Mouse (Mus musculus): ENCODE data around the gene Bahcc1. TPM values are rescaled to one million over a fixed set of nuclear protein-coding genes. Genes with fewer than 3 reads are reported as not detected.

Gene Bahcc1
- polyA plus RNA-seq, 1 experiment from 2014 or later: 4.4 TPM

DNA sequence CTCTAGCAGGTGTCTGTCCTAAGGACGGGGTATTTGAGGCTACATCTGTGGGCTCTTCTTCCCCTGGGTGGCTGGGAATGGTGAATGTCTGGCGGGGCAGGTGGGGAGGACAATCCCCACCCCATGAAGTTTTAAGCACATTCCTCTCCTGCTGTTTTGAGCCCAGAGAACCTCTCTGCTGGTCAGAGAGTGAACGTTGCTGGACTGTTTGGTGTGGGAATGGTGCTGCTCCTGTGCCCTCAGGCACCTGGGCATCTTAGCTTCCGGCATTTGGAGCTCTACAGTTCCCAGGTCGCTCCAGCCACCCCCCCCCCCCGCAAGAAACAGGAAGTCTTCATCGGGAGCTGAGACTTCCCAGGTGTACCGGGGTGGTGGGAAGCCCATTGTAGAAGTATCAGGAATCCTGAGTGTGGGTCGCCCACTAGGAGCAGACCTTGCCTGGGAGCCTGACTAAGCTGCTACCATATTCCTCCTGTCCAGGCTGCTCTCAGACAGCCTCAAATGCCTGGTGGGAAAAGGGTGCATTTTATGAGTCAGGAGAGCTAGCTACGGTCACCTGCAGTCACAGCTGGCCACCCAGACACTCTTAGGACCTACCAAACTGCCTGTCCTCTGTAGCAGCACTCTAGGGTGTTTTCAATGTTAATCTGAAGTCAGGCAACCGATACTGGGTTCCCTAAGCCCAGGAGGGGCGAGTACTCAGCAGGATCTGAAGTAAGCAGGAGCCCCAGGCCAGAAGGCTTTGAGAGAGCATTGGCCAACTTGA is 73.8 kb downstream of the Bahcc1 start:
- H3K9ac ChIP-seq: peak overlapping the region; percentile 83
- 0 out of 2 replicates have a peak overlapping the region, but pooled peaks have one; percentile 8 for H3K27ac ChIP-seq (replicated peaks)
- 0 out of 2 replicates have a peak overlapping the region, but pooled peaks have one; percentile 58 for H3K4me3 ChIP-seq
- H3K9me3 ChIP-seq: no peaks in the 10 kb centered on the region
- no peaks in the 10 kb centered on the region for H3K27me3 ChIP-seq (replicated peaks)
- H3K4me1 ChIP-seq: peaks cover 72% of the 10 kb centered on the region
- WGBS: 61% methylated on average over 12 of the region's 12 CpGs
- no peaks in the 10 kb centered on the region for H3K36me3 ChIP-seq
- peak overlapping the region; percentile 76 for H3K4me2 ChIP-seq
- no peak for ATAC-seq (ENCODE audit: extremely low read depth, insufficient number of reproducible peaks, low FRiP score, low TSS enrichment)

DNA sequence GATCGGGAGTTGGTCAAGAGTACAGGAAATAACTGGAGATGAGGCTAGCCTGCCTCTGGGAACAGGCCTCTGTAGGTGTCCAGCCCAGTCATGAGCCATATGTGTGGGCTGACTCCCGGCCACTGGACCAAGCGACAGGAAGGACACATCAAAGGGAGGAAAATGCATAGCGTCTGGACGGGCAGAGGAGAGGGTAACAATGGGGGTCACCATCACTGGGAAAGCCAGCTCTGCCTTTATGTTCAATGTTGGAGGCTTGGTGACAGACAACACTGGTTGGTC is 74.3 kb downstream of the Bahcc1 start:
- no peaks in the 10 kb centered on the region for H3K36me3 ChIP-seq

DNA sequence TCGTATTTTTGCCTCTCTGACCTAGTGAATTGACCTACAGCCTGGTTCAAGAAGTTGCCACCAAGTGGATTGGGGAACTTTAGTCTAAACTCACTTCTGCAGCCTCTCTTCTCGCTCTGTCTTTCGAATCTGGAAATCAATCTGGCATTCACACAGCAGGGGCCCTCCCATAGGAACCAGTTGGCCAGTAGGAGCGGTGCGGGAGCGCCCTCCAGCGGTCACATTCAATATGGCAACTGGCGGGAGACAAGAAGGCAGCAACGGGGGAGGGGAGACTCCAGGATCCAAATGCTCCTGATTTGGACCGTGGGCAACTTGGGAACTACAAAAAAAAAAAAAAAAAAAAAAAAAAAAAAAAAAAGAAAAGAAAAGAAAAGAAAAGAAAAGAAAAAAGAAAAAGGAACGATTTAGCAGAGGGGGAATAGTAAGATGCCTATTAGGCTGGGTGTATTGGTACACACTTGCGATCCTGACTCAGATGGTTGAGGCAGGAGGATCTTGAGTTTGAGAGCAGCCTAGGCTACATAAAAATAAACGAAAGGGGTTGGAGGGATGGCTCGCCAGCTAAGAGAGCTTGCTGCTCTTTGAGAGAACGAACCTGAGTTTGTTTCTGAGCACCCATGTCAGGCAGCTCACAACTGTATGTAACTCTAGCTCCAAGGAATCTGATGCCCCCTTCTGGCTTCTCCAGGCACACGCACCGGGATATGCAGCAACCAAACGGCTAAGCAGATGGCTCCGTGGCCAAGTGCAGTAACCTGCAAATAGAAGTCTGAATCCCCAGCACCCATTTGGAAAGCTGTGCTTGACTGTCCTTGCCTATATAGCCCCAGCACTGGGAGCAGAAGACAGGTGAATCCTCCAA is 75.1 kb downstream of the Bahcc1 start:
- no peak overlapping the region for H3K27ac ChIP-seq (replicated peaks)
- peaks cover 68% of the 10 kb centered on the region for H3K4me1 ChIP-seq
- 8% methylated on average over 19 of the region's 19 CpGs for WGBS
- no peaks in the 10 kb centered on the region for H3K36me3 ChIP-seq
- H3K27me3 ChIP-seq (replicated peaks): no peaks in the 10 kb centered on the region
- peak overlapping the region; percentile 21; the same call in 1 of the 2 replicates for H3K4me2 ChIP-seq
- no peak overlapping the region for H3K4me3 ChIP-seq
- H3K9me3 ChIP-seq: no peaks in the 10 kb centered on the region
- no peak for ATAC-seq (ENCODE audit: extremely low read depth, insufficient number of reproducible peaks, low FRiP score, low TSS enrichment)
- peak overlapping the region; percentile 37; the same call in 1 of the 2 replicates for H3K9ac ChIP-seq

More for the DNA sequence above, 74.3 kb downstream of the Bahcc1 start:
- Histone ChIP-seq H3K9ac (no peak overlapping the region; the same call in 1 of the 2 replicates), H3K4me1 (peaks cover 71% of the 10 kb centered on the region), H3K27ac (replicated peaks) (no peak overlapping the region), H3K27me3 (replicated peaks) (no peaks in the 10 kb centered on the region), H3K4me2 (0 out of 2 replicates have a peak overlapping the region, but pooled peaks have one; percentile 21), H3K9me3 (no peaks in the 10 kb centered on the region), H3K4me3 (no peak overlapping the region)
- ATAC-seq (ENCODE audit: extremely low read depth, insufficient number of reproducible peaks, low FRiP score, low TSS enrichment): no peak
- 31% methylated on average over 5 of the region's 5 CpGs for WGBS

DNA sequence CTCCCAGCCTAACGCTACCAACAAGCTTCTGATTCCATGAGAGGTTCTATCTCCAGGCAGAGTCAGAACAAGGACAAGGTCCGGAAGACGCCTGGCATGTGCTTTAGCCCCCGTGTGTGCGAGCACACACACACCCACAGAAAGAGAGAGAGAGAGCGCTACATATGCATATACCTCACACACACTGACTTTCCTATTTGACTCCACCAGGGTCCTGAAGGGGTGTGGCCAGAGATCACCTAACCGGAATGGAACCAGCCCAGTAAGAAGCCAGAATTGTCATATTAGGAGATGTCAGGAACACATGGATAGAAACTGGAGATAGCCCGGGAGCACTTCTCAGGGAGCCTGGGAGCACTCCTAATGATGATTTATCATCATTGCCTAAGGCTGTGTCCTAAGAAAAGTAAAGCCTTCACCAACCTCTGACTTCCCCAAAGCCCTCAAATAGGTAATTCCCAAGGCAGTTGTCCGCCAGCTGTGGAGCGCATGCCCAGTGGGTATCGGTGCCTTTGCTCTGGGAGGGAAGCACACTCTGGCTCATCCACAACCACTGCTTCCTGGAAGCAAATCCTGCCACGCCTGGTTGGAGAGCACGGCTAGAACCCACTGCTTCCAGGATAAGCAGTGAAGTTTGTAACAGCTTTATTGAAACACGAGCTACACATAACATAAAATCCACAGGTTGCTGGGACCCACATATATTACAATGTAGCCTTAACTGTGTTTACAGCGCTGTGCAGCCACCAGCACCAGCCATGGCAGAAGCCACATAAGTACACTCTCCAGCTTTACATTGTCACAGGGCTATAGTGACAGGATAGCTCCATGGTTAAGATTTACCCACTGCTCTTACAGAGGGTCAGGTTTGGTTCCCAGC is 75.9 kb downstream of the Bahcc1 start:
- ATAC-seq (ENCODE audit: extremely low read depth, insufficient number of reproducible peaks, low FRiP score, low TSS enrichment): no peak
- H3K9me3 ChIP-seq: no peaks in the 10 kb centered on the region
- no peak overlapping the region for H3K27ac ChIP-seq (replicated peaks)
- no peaks in the 10 kb centered on the region for H3K27me3 ChIP-seq (replicated peaks)
- peak overlapping the region; percentile 18; the same call in 1 of the 2 replicates for H3K4me2 ChIP-seq
- 54% methylated on average over 15 of the region's 15 CpGs for WGBS
- H3K36me3 ChIP-seq: no peaks in the 10 kb centered on the region
- H3K9ac ChIP-seq: 0 out of 2 replicates have a peak overlapping the region, but pooled peaks have one; percentile 37
- peaks cover 60% of the 10 kb centered on the region for H3K4me1 ChIP-seq
- H3K4me3 ChIP-seq: no peak overlapping the region

DNA sequence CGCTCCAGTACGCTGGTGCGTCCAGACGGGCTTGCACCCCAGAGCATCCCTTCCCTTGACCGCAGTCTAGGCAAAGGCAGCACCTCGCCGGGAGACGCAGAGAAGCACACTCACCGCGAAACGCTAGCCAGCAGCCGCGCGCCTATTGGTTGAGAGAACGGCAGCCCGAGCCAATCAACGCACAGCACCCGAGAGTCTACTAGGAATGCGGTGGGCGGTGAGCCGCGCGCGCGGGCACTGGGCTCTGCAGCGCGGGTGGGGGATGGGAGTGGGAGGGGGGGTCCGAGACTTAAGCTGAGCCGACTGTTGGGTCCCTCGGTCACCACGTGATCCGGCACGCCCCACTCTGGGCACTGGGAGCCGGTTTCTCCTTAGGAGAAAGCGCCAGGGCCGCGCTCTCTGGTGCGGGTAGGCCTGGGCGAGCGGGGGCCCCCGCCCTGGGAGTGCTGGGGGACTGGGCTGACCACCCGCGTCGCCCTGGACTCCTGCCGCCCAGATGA is 78.1 kb downstream of the Bahcc1 start:
- peaks cover 62% of the 10 kb centered on the region for H3K4me1 ChIP-seq
- ATAC-seq (ENCODE audit: extremely low read depth, insufficient number of reproducible peaks, low FRiP score, low TSS enrichment): peak; percentile 73
- peak overlapping the region; percentile 88 for H3K9ac ChIP-seq
- no peaks in the 10 kb centered on the region for H3K27me3 ChIP-seq (replicated peaks)
- H3K4me2 ChIP-seq: peak overlapping the region; percentile 84
- peak overlapping the region; percentile 95 for H3K27ac ChIP-seq (replicated peaks)
- H3K36me3 ChIP-seq: no peaks in the 10 kb centered on the region
- no peaks in the 10 kb centered on the region for H3K9me3 ChIP-seq
- WGBS: 3% methylated on average over 45 of the region's 45 CpGs
- H3K4me3 ChIP-seq: peak overlapping the region; percentile 57

DNA sequence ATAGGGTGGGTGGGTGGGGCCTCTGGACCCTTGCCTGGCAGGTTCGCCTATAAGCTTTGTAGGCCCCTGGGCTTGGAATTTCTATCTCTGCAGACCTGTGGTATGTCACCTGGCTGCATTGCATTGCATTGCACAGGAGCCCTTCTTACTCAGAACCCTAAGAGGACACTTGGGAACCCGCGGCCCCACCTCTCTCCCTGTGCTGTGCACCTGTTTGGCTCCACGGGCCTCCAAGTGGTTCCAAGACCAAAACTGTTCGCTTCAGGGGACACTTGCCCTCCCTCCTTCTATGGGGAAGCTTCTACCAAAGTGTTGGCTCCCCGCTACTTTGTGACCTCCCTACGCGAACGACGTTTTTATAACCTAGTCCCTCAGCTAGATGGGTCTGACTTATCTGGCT is 78.8 kb downstream of the Bahcc1 start:
- ATAC-seq (ENCODE audit: extremely low read depth, insufficient number of reproducible peaks, low FRiP score, low TSS enrichment): no peak
- no peaks in the 10 kb centered on the region for H3K36me3 ChIP-seq
- peak overlapping the region; percentile 57 for H3K4me3 ChIP-seq
- H3K4me1 ChIP-seq: peaks cover 57% of the 10 kb centered on the region
- no peaks in the 10 kb centered on the region for H3K9me3 ChIP-seq
- H3K4me2 ChIP-seq: peak overlapping the region; percentile 84
- H3K27me3 ChIP-seq (replicated peaks): no peaks in the 10 kb centered on the region
- peak overlapping the region; percentile 88 for H3K9ac ChIP-seq
- H3K27ac ChIP-seq (replicated peaks): peak overlapping the region; percentile 95
- WGBS: 59% methylated on average over 10 of the region's 10 CpGs

DNA sequence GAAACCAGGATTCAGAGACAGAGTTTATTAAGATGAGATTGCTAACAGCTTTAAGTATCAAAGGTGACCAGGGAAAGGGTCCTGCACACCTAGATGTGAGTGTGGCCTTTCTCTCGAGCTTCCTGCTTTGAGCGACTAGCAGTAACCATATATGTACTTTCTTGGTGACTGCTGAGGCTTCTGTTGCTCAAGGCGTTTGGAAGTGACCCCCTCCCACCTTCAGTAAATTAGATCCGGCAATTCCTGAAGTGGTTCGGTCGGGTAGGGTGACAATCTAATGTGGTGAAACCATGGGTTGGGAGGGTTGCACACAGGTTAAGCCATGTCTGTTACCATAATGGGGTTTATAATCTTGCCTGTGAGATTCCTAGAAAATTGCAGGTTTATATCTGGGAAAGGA is 79.3 kb downstream of the Bahcc1 start:
- H3K9ac ChIP-seq: peak overlapping the region; percentile 88; the same call in 1 of the 2 replicates
- peaks cover 57% of the 10 kb centered on the region for H3K4me1 ChIP-seq
- ATAC-seq (ENCODE audit: extremely low read depth, insufficient number of reproducible peaks, low FRiP score, low TSS enrichment): no peak
- H3K27me3 ChIP-seq (replicated peaks): no peaks in the 10 kb centered on the region
- H3K4me3 ChIP-seq: no peak overlapping the region
- peak overlapping the region; percentile 95 for H3K27ac ChIP-seq (replicated peaks)
- no peaks in the 10 kb centered on the region for H3K36me3 ChIP-seq
- H3K4me2 ChIP-seq: 0 out of 2 replicates have a peak overlapping the region, but pooled peaks have one; percentile 84
- WGBS: 84% methylated on average over 6 of the region's 6 CpGs
- no peaks in the 10 kb centered on the region for H3K9me3 ChIP-seq

DNA sequence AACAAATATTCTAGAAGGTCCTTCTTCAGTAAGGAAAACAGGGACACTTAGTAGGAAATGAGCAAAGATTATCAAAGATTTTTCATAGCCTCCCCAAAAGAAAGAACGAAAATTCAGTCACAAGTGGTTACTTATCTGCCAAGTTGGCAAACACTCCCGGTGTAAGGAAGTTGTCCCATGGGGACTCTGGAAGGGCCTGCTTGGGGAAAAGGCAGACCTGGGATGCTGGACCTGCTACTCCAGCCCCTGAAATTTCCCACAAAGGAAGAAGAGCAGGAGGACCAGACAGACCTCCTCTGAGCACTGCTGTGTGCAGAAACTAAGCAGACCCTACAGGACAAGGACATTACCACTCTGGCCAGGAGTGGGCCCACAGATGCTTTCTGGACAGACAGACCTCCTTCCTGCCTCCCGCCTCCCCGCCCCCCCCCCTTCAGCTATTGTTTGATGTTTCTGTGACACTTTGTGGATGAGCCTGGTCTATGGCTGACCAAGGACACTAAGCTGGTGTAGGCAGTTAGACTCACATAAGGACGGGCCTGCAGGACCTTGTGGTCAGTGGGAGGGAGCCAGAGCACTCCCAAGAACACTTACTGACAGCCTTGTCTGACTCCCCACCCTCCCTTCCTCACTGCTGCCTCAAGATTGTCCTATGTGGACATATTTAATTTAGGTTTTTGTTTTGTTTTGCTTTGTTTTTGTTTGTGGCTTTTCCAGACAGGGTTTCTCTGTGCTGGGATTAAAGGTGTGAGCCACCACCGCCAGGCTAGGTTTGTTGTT is 81.3 kb downstream of the Bahcc1 start:
- no peak for ATAC-seq (ENCODE audit: extremely low read depth, insufficient number of reproducible peaks, low FRiP score, low TSS enrichment)
- Histone ChIP-seq H3K27me3 (replicated peaks) (no peaks in the 10 kb centered on the region), H3K4me1 (peaks cover 49% of the 10 kb centered on the region), H3K27ac (replicated peaks) (no peak overlapping the region), H3K4me2 (no peak overlapping the region), H3K9me3 (no peaks in the 10 kb centered on the region), H3K9ac (no peak overlapping the region), H3K36me3 (no peaks in the 10 kb centered on the region), H3K4me3 (no peak overlapping the region)
- 57% methylated on average over 6 of the region's 6 CpGs for WGBS

DNA sequence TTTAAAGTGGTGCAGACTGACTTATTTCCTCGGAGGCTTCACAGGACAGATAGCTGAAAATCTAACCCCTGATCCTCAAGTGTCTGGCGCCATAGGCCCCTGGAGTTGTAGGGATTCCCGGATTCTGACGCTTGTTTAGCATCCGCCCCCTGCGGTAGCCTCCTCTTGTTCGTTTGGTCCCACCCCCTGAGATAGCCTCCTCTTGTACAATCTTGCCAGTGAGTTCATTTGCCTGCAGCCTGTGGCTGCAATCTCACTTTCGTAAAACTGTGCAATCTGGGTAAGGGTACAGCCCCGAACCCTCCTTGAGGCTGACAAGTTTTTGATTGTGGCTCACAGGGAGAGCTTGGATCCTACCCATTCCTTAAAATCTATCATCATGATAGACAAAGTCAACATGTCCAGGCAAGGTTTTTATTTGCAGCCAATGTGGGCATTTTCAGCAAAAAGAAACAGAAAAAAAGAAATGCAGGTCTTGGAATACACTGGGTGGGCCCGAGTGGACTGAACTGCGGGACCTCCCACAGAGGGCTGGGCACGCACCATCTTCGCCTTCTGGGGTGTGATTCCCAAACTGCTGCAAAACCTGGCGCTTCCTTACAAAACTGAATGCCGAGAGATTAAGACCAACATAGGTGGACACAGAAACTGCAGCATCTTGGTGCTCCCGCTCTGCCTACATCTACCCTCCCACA is 82.1 kb downstream of the Bahcc1 start:
- peak overlapping the region; percentile 80 for H3K9ac ChIP-seq
- peaks cover 49% of the 10 kb centered on the region for H3K4me1 ChIP-seq
- peak overlapping the region; percentile 86 for H3K4me2 ChIP-seq
- H3K27ac ChIP-seq (replicated peaks): peak overlapping the region; percentile 99
- no peak for ATAC-seq (ENCODE audit: extremely low read depth, insufficient number of reproducible peaks, low FRiP score, low TSS enrichment)
- H3K36me3 ChIP-seq: no peaks in the 10 kb centered on the region
- 42% methylated on average over 16 of the region's 16 CpGs for WGBS
- H3K9me3 ChIP-seq: no peaks in the 10 kb centered on the region
- H3K4me3 ChIP-seq: peak overlapping the region; percentile 60
- H3K27me3 ChIP-seq (replicated peaks): no peaks in the 10 kb centered on the region

DNA sequence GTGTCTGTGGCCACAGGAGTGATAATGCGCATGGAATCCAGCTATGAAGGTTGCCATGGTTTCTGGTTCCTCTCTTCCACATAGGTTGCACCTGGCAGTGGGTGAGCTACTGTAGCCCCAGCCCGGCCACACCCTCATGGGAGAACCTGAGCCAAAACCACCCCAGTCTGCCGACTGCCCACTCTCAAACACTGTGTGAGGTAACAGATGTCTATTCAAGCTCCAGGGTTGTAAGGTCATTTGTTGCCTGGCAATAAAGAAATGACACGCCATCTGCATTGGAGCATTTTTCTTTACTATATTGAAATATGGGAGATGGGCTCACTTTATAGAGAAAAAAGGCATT is 82.6 kb downstream of the Bahcc1 start:
- no peaks in the 10 kb centered on the region for H3K27me3 ChIP-seq (replicated peaks)

More for the DNA sequence above, 82.6 kb downstream of the Bahcc1 start:
- H3K9ac ChIP-seq: peak overlapping the region; percentile 80
- no peaks in the 10 kb centered on the region for H3K9me3 ChIP-seq
- peak overlapping the region; percentile 60 for H3K4me3 ChIP-seq
- peaks cover 45% of the 10 kb centered on the region for H3K4me1 ChIP-seq
- no peak for ATAC-seq (ENCODE audit: extremely low read depth, insufficient number of reproducible peaks, low FRiP score, low TSS enrichment)
- WGBS: 45% methylated on average over 4 of the region's 4 CpGs
- H3K36me3 ChIP-seq: no peaks in the 10 kb centered on the region
- peak overlapping the region; percentile 99 for H3K27ac ChIP-seq (replicated peaks)
- peak overlapping the region; percentile 86 for H3K4me2 ChIP-seq
